Mouse (Mus musculus) telencephalon, adult 2 months (tissue): ENCODE data around the gene Rras2.

Source experiments
- DNase-seq: peaks from one replicate; pipeline ENCODE4 v3.0.0-alpha.2; 2011; ENCODE audit warnings: low read depth, low spot score

The Rras2 gene

GRCm38 (mm10) chr7:114114284-114114683 is 3.3 kb downstream of the Rras2 start:
- no peak for DNase-seq

- no peak for DNase-seq
Observed at GRCm38 (mm10) chr7:114110500-114110899, 7.1 kb downstream of the Rras2 start.

- no peak for DNase-seq
Observed at GRCm38 (mm10) chr7:114105886-114106285, 11.7 kb downstream of the Rras2 start.

GRCm38 (mm10) chr7:114103629-114104347 is 13.8 kb downstream of the Rras2 start:
- no peak for DNase-seq

- no peak for DNase-seq
Observed at GRCm38 (mm10) chr7:114103152-114103551, 14.4 kb downstream of the Rras2 start.

- no peak for DNase-seq
Observed at GRCm38 (mm10) chr7:114102609-114103008, 15.0 kb downstream of the Rras2 start.

GRCm38 (mm10) chr7:114101412-114101811 is 16.2 kb downstream of the Rras2 start:
- DNase-seq, result no peak

GRCm38 (mm10) chr7:114093548-114094174 is 23.9 kb downstream of the Rras2 start:
- DNase-seq, result no peak

GRCm38 (mm10) chr7:114090892-114091545 is 26.6 kb downstream of the Rras2 start:
- DNase-seq, result no peak

GRCm38 (mm10) chr7:114090231-114090630 is 27.4 kb downstream of the Rras2 start:
- DNase-seq, result no peak

- DNase-seq, result no peak
Observed at GRCm38 (mm10) chr7:114088918-114089317, 28.7 kb downstream of the Rras2 start.

- DNase-seq, result no peak
Observed at GRCm38 (mm10) chr7:114087986-114088385, 29.6 kb downstream of the Rras2 start.

GRCm38 (mm10) chr7:114087341-114087740 is 30.2 kb downstream of the Rras2 start:
- no peak for DNase-seq

- no peak for DNase-seq
Observed at GRCm38 (mm10) chr7:114086021-114086710, 31.4 kb downstream of the Rras2 start.

- no peak for DNase-seq
Observed at GRCm38 (mm10) chr7:114083760-114084159, 33.8 kb downstream of the Rras2 start.

GRCm38 (mm10) chr7:114083088-114083487 is 34.5 kb downstream of the Rras2 start:
- DNase-seq, result no peak

GRCm38 (mm10) chr7:114081633-114082420 is 35.8 kb downstream of the Rras2 start:
- no peak for DNase-seq

GRCm38 (mm10) chr7:114080250-114080649 is 37.3 kb downstream of the Rras2 start:
- DNase-seq, result no peak

GRCm38 (mm10) chr7:114079343-114079742 is 38.2 kb downstream of the Rras2 start:
- no peak for DNase-seq

- DNase-seq, result no peak
Observed at GRCm38 (mm10) chr7:114074595-114074994, 43.0 kb downstream of the Rras2 start.

GRCm38 (mm10) chr7:114074133-114074532 is 43.4 kb downstream of the Rras2 start:
- no peak for DNase-seq
